Mouse (Mus musculus) hindbrain, embryonic 11.5 days (tissue): Measurements from ENCODE around the gene Lyl1. TPM values are rescaled to one million over a fixed set of nuclear protein-coding genes. Genes with fewer than 3 reads are reported as not detected.

Experiments used
- ATAC-seq: fragments of 200-750 bp; cut with Nextera tagmentation; 2 replicates; pipeline ENCODE4 v1.8.0; 2017; ENCODE audit warnings: mild to moderate bottlenecking, moderate TSS enrichment, moderate library complexity; ENCODE audit not compliant: low FRiP score
- DNase-seq: peaks from one replicate; pipeline ENCODE4 v3.0.0-alpha.2; 2015; ENCODE audit warnings: low spot score
- H3K27ac ChIP-seq: fragments of 300-500 bp; sonication (generic); 2 replicates; pipeline ENCODE4 v1.5.1; 2014; ENCODE audit warnings: mild to moderate bottlenecking, low read depth, low read length
- H3K27me3 ChIP-seq: fragments of 300-500 bp; sonication (generic); 2 replicates; pipeline ENCODE4 v1.6.1; 2014; ENCODE audit warnings: mild to moderate bottlenecking, low read length, moderate library complexity, mixed read lengths; ENCODE audit not compliant: control insufficient read depth, insufficient read depth
- H3K36me3 ChIP-seq: fragments of 300-500 bp; sonication (generic); 2 replicates; pipeline ENCODE4 v1.6.1; 2014; ENCODE audit warnings: mild to moderate bottlenecking, low read length, moderate library complexity, mixed read lengths; ENCODE audit not compliant: control insufficient read depth, insufficient read depth
- H3K4me1 ChIP-seq: fragments of 300-500 bp; sonication (generic); replicated peaks from 2 replicates; pipeline ENCODE4 v1.6.1; 2014; ENCODE audit warnings: low read length, mixed read lengths; ENCODE audit not compliant: control insufficient read depth, insufficient read depth
- H3K4me2 ChIP-seq: fragments of 300-500 bp; sonication (generic); replicated peaks from 2 replicates; pipeline ENCODE4 v1.6.1; 2014; ENCODE audit warnings: mild to moderate bottlenecking, low read depth, low read length
- H3K4me3 ChIP-seq: fragments of 300-500 bp; sonication (generic); 2 replicates; pipeline ENCODE4 v1.5.1; 2014; ENCODE audit warnings: low read depth, low read length
- H3K9ac ChIP-seq: fragments of 300-500 bp; sonication (generic); 2 replicates; pipeline ENCODE4 v1.6.1; 2014; ENCODE audit warnings: low read depth, low read length
- H3K9me3 ChIP-seq: fragments of 300-500 bp; sonication (generic); 2 replicates; pipeline ENCODE4 v1.6.1; 2016; ENCODE audit warnings: low read length; ENCODE audit not compliant: control insufficient read depth
- WGBS: fragments of 180-500 bp; shearing (Covaris S2); extraction: QIAGEN DNeasy Blood & Tissue Kit; methylation state at CpG from one replicate; pipeline ENCODE4 v1.1.7; 2014; 5-methylcytosine and 5-hydroxymethylcytosine counted together
- polyA plus RNA-seq: library from polyadenylated mRNA; unstranded; fragments of >200 nt; fragmentation: Nextera tagmentation; extraction: Ambion mirVana; gene quantifications from 2 replicates; pipeline ENCODE4 v1.2.1, GENCODE M21; 2014

The Lyl1 gene
- polyA plus RNA-seq, 1 experiment from 2014 or later, result 5.4 TPM

DNA sequence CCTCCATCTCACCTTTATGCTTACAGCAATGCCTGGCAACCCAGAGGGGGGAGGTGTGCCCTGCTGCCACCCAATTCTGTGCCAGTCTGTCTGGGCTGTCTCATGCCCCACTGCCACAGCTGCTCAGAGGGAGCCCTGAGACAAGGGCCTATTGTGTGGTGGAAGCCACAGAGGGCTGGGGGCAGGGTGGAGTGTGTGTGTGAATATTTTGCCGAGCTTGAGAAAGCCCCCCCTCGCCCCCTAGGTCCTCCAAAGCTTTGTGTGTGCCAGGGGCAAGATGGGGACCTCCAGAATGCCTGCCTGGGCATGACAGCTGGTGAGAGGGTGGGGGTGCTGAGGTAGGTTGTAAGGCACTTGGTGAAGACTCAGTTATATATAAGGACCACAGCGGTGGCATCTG lies 27.2 kb downstream of the Lyl1 start:
- Histone ChIP-seq H3K36me3 (no peaks in the 10 kb centered on the region), H3K27ac (no peak overlapping the region), H3K4me2 (no peak overlapping the region), H3K4me3 (no peak overlapping the region), H3K4me1 (peaks cover 15% of the 10 kb centered on the region), H3K9ac (no peak overlapping the region), H3K27me3 (peaks cover 19% of the 10 kb centered on the region), H3K9me3 (no peaks in the 10 kb centered on the region)
- no peak for DNase-seq
- no peak; the same call in 1 of the 2 replicates for ATAC-seq
- 73% methylated on average over 3 of the region's 3 CpGs for WGBS

DNA sequence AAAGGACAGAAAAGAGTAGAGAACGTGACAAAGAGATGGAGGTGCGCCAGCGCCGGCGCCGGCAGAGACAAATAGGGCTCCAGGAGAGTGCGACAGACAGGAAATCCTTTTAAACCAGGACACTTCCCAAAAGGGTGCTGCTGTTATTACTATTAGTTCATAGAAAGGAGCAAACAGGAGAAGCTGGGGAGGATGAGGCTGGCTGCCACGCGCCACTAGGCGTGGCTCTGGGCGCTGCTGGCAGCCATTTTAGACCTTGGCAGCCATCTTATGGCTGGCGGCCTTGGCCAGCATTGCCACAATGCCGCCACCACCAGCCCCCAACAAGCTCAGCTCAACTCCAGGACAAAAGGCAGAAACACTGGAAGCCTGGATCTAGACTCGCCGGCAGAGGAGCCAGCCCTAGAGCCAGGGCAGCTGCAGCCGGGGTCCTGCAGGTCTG lies 28.7 kb downstream of the Lyl1 start:
- Histone ChIP-seq H3K36me3 (no peaks in the 10 kb centered on the region), H3K4me1 (peaks cover 9% of the 10 kb centered on the region; the same call in 1 of the 2 replicates), H3K4me2 (no peak overlapping the region), H3K27ac (no peak overlapping the region), H3K9me3 (no peaks in the 10 kb centered on the region), H3K27me3 (peaks cover 23% of the 10 kb centered on the region), H3K4me3 (no peak overlapping the region), H3K9ac (no peak overlapping the region)
- WGBS, result 92% methylated on average over 16 of the region's 16 CpGs
- ATAC-seq (no peak), DNase-seq (no peak)

DNA sequence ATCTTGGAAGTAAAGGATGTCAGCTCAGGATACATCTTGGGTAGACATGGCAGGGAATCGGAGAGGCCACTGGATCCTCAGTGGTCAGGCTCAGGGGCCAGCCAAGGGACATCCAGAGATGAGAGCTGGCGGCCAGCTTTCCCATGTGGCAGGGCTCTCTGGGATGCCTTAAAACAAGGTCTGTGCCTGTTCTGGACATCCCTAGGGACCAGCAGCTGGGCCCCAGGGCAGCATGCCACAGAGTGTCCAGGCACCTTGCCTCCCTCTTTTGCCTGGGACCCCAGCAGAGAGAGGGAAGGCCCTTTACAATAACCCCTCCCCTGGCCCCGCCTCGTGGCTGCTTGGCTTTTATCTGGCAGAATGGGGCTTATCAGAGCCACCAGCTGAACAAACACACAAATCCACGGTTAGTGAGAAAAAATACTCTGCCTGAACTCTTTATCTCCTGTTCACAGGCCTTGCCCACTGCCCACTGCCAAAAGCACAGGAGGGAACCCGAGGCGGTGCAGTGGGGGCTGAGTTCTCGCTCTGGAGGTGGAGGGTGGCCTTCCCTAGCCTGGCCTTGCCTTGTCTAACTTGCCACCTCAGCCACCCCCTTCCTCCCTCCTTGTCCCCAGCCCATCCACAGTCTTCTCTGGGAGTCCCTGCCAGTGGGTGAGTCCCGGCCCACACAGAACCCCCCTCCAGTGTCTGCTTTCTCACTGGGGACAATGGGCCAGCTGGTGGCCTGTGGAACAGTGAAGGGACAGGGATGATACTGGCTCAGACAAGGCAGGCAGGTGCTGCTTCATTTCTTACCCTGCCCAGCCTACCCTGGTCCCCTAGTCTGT lies 29.5 kb downstream of the Lyl1 start:
- H3K36me3 ChIP-seq, result no peaks in the 10 kb centered on the region
- no peak overlapping the region for H3K4me3 ChIP-seq
- peaks cover 12% of the 10 kb centered on the region; the same call in 1 of the 2 replicates for H3K4me1 ChIP-seq
- peak overlapping the region; percentile 62 for H3K27ac ChIP-seq
- WGBS, result 38% methylated on average over 9 of the region's 9 CpGs
- ATAC-seq (peak; percentile 40; the same call in 1 of the 2 replicates), DNase-seq (no peak)
- H3K9me3 ChIP-seq, result no peaks in the 10 kb centered on the region
- peak overlapping the region; percentile 49 for H3K9ac ChIP-seq
- H3K4me2 ChIP-seq, result no peak overlapping the region; the same call in 1 of the 2 replicates
- peaks cover 29% of the 10 kb centered on the region for H3K27me3 ChIP-seq

DNA sequence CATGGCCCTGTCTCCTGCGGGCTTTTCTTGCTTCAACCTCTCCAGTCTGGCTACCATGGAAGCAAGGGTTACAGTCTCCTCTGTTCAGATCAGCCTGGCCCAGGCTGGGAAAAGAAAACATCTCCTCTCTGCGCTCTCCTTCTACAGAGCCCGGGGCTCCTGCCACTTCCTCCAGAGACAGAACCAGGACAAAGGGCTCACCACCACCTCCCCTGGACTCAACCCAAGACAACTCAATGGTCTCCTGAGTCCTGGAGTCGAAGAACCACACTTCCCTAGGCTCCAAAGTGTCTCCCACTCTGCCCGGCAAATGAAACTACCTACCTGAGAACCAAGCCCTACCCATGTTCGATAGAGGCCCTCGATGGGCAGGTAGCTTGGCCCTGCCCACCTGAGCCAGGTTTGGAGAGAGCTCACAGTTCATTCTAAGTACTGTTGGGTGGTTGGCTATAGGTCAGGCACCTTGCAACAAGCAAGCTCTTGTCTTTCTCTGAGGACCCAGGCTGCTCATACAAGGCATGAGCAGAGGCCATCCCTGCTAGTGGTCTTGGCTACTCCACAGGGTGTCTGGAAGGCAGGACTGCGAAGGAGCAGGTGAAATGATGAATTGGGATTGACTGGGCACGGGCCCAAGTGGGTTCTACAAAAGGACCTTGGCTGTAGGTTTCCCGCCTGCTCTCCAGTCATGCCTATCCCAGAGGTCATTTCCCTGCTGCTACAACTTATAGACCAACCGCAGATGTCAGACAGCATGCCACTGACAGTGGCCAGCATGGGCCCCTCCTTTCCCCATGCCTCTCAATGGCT lies 30.3 kb downstream of the Lyl1 start:
- no peak overlapping the region for H3K4me3 ChIP-seq
- H3K4me2 ChIP-seq, result no peak overlapping the region; the same call in 1 of the 2 replicates
- DNase-seq, result no peak
- ATAC-seq, result no peak
- peak overlapping the region; percentile 49 for H3K9ac ChIP-seq
- peak overlapping the region; percentile 62 for H3K27ac ChIP-seq
- H3K36me3 ChIP-seq, result no peaks in the 10 kb centered on the region
- peaks cover 37% of the 10 kb centered on the region for H3K27me3 ChIP-seq
- 66% methylated on average over 11 of the region's 11 CpGs for WGBS
- no peaks in the 10 kb centered on the region for H3K9me3 ChIP-seq
- peaks cover 12% of the 10 kb centered on the region; the same call in 1 of the 2 replicates for H3K4me1 ChIP-seq

DNA sequence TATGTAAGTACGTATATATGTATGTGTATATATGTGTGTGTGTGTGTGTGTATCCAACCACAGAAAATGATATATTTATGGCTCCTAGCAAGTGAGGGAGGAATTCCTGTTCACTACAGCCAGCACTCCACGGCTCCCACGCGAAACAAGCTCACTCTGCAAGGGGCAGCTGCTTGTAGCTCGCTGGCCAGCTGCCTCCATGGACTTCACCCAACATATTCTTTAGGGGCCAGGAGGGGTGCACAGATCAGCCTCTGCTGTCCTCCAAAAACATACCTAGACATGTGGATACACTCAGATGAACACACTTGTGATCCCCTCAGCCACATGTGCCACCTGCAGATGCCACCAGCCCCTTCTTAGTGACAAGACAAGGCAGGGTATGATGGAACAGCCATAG lies 31.3 kb downstream of the Lyl1 start:
- H3K27me3 ChIP-seq, result peaks cover 47% of the 10 kb centered on the region
- H3K36me3 ChIP-seq, result no peaks in the 10 kb centered on the region
- H3K9me3 ChIP-seq, result no peaks in the 10 kb centered on the region
- H3K4me3 ChIP-seq, result no peak overlapping the region
- 73% methylated on average over 5 of the region's 5 CpGs for WGBS
- DNase-seq (no peak), ATAC-seq (no peak)
- H3K4me2 ChIP-seq, result no peak overlapping the region
- H3K4me1 ChIP-seq, result peaks cover 12% of the 10 kb centered on the region; the same call in 1 of the 2 replicates
- H3K9ac ChIP-seq, result no peak overlapping the region
- H3K27ac ChIP-seq, result no peak overlapping the region

DNA sequence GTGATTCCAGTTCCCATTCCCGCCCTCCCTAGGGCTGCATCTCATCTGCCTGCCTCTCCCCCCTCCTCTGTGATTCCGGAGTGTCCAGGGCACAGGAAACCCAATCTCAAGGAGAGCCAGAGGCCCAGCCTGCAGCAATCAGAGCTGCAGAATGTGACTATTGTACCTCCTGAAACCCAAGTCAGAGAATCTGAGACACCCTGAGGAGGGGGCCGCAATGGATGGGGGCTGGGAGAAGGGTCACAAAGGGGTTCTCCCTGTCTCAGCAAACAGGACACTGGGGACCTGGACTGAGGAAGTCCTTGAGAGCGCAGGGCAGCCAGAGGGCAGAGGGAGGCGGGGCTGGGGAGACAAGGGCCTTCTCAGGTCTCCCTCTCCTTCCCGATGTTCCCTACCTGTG lies 31.7 kb downstream of the Lyl1 start:
- H3K9ac ChIP-seq, result no peak overlapping the region
- ATAC-seq, result no peak
- no peak for DNase-seq
- H3K4me1 ChIP-seq, result peaks cover 16% of the 10 kb centered on the region
- H3K27ac ChIP-seq, result no peak overlapping the region
- H3K36me3 ChIP-seq, result no peaks in the 10 kb centered on the region
- H3K27me3 ChIP-seq, result peaks cover 51% of the 10 kb centered on the region
- 49% methylated on average over 6 of the region's 6 CpGs for WGBS
- no peaks in the 10 kb centered on the region for H3K9me3 ChIP-seq
- no peak overlapping the region for H3K4me2 ChIP-seq
- no peak overlapping the region for H3K4me3 ChIP-seq

DNA sequence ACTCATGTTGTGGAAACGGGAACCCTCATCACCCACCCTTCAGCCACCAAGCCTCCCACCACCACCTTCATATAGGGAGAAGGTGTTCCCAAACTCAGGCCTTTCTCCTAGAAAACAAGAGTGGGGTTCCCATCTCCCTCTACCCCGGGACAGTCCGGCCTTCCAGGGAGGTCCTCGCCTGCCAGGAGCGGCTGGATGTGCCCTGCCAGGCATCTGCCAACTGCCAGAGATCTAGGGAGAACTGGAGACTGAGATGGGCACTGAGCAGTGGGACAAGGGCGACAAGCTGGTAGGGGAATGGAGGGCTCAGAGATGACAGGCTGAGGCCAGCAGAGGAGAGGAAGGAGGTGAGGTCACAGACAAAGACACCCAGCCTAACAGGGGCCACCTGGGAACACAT lies 32.7 kb downstream of the Lyl1 start:
- WGBS, result 85% methylated on average over 6 of the region's 6 CpGs

DNA sequence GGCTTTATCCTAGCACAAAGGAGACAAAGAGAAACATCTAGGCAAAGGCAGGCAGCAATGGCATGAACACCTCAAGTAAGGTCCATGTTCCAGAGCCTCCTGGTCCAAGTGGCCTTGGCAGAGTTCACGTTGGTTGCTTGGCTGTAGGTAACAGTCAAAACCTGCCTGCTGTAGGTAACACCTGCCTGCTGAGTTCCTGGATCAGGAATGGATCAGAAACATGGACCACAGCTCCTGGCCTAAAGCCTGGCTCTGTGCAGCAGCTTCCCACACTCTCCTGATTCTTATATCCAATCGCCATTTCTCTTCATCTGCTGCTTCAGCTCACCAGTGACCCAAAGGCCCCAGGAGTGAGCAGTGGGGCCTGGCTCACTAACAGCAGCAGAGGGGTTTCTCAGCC lies 33.4 kb downstream of the Lyl1 start:
- peaks cover 18% of the 10 kb centered on the region for H3K4me1 ChIP-seq
- H3K27me3 ChIP-seq, result peaks cover 67% of the 10 kb centered on the region
- no peak for ATAC-seq

More for the DNA sequence above, 32.7 kb downstream of the Lyl1 start:
- ATAC-seq (no peak), DNase-seq (no peak)
- no peak overlapping the region for H3K9ac ChIP-seq
- H3K36me3 ChIP-seq, result no peaks in the 10 kb centered on the region
- H3K4me3 ChIP-seq, result no peak overlapping the region
- no peak overlapping the region for H3K4me2 ChIP-seq
- peaks cover 18% of the 10 kb centered on the region for H3K4me1 ChIP-seq
- no peaks in the 10 kb centered on the region for H3K9me3 ChIP-seq
- peaks cover 61% of the 10 kb centered on the region for H3K27me3 ChIP-seq
- H3K27ac ChIP-seq, result no peak overlapping the region

More for the DNA sequence above, 33.4 kb downstream of the Lyl1 start:
- Histone ChIP-seq H3K27ac (no peak overlapping the region), H3K9ac (no peak overlapping the region), H3K4me3 (no peak overlapping the region), H3K9me3 (no peaks in the 10 kb centered on the region), H3K36me3 (no peaks in the 10 kb centered on the region), H3K4me2 (no peak overlapping the region)
- DNase-seq, result no peak
- WGBS, result 73% methylated on average over 2 of the region's 2 CpGs
